Mouse (Mus musculus): ENCODE results near the gene Gm9936. TPM values are rescaled to one million over a fixed set of nuclear protein-coding genes. Genes with fewer than 3 reads are reported as not detected.

Gene Gm9936
- total RNA-seq, 2 experiments from 2014 or later, result not detected

Small RNAs within 50 kb of the gene (microRNA-seq; reads per million reads assigned to microRNA genes)
- 3.8 reads per million, percentile 13 among the genes with 10 or more reads in this experiment for gene Mir6240

Other genes with a start within 250 kb of the Gm9936 start
- 1 to 10 TPM; 1.6 to 1.8 TPM for gene Trpv4, start 200.3 kb downstream of the Gm9936 start, total RNA-seq (2021)
- gene Gltp, start 167.7 kb downstream of the Gm9936 start, total RNA-seq (2021), result 10 to 100 TPM; 26.4 to 31.8 TPM
- gene Tchp, start 150.9 kb downstream of the Gm9936 start, total RNA-seq (2021), result 1 to 10 TPM; 6.3 to 6.9 TPM
- gene Ankrd13a, start 84.0 kb downstream of the Gm9936 start, total RNA-seq (2021), result 10 to 100 TPM; 46.2 to 53.1 TPM
- 10 to 100 TPM; 37.6 to 50.1 TPM for gene Git2, start 83.2 kb downstream of the Gm9936 start, total RNA-seq (2021)
- gene 1500011B03Rik, start 35.2 kb downstream of the Gm9936 start, total RNA-seq (2021), result 10 to 100 TPM; 20.6 to 29.6 TPM
- not detected for gene 4930519G04Rik, start 5.0 kb downstream of the Gm9936 start, total RNA-seq (2021)
- gene Oasl2, start 38.3 kb upstream of the Gm9936 start, total RNA-seq (2021), result 1 to 10 TPM; 1.4 to 2.5 TPM
- gene Oasl1, start 64.6 kb upstream of the Gm9936 start, total RNA-seq (2021), result under 1 TPM; 0.52 to 0.71 TPM
- 10 to 100 TPM; 34.5 to 34.6 TPM for gene 2210016L21Rik, start 83.5 kb upstream of the Gm9936 start, total RNA-seq (2021)
- gene Hnf1a, start 112.4 kb upstream of the Gm9936 start, total RNA-seq (2021), result not detected
- gene Sppl3, start 152.5 kb upstream of the Gm9936 start, total RNA-seq (2021), result 10 to 100 TPM; 61.2 to 64.0 TPM
- not detected for gene Gm10401, start 239.6 kb upstream of the Gm9936 start, total RNA-seq (2021)